Mouse (Mus musculus) ES-Bruce4 (cell line): ENCODE measurements around the gene N4bp2l2.

Experiments used
- CTCF ChIP-seq: IDR thresholded peaks from one replicate; pipeline ENCODE4 v1.8.1; 2011; ENCODE audit warnings: low read depth, low read length
- POLR2A ChIP-seq: IDR thresholded peaks from one replicate; pipeline ENCODE4 v1.8.1; 2011; ENCODE audit warnings: low read length; ENCODE audit not compliant: insufficient read depth

GRCm38 (mm10) chr5:150560851-150561250 lies 105.1 kb downstream of the N4bp2l2 start:
- TF ChIP-seq CTCF (no peak), POLR2A (no peak)
